Mouse (Mus musculus) stomach, embryonic 14.5 days (tissue): ENCODE data around the gene Rdh16. TPM values are rescaled to one million over a fixed set of nuclear protein-coding genes. Genes with fewer than 3 reads are reported as not detected.
"Not testable (repeated sequence)": the region's sequence is repeated elsewhere in the genome, so short reads cannot be mapped to it uniquely, and the experiment has no call there.

Experiments used
- ATAC-seq: fragments of 200-750 bp; cut with Nextera tagmentation; 2 replicates; pipeline ENCODE4 v1.8.0; 2017; ENCODE audit warnings: low read depth, moderate TSS enrichment; ENCODE audit not compliant: insufficient number of reproducible peaks, insufficient read depth, low FRiP score
- H3K27ac ChIP-seq: fragments of 300-500 bp; sonication (generic); 2 replicates; pipeline ENCODE4 v1.5.1; 2014; ENCODE audit warnings: mild to moderate bottlenecking, low read length, moderate library complexity, mixed read lengths
- H3K27me3 ChIP-seq: fragments of 300-500 bp; sonication (generic); 2 replicates; pipeline ENCODE4 v1.6.1; 2014; ENCODE audit warnings: low read length, control low read depth, mixed read lengths; ENCODE audit not compliant: control insufficient read depth, insufficient read depth
- H3K36me3 ChIP-seq: fragments of 300-500 bp; sonication (generic); 2 replicates; pipeline ENCODE4 v1.6.1; 2014; ENCODE audit warnings: mild to moderate bottlenecking, control low read depth, low read length, moderate library complexity, mixed read lengths; ENCODE audit not compliant: control insufficient read depth, insufficient read depth
- H3K4me1 ChIP-seq: fragments of 300-500 bp; sonication (generic); 2 replicates; pipeline ENCODE4 v1.6.1; 2014; ENCODE audit warnings: low read length, control low read depth, mixed read lengths; ENCODE audit not compliant: control insufficient read depth, insufficient read depth
- H3K4me2 ChIP-seq: fragments of 300-500 bp; sonication (generic); replicated peaks from 2 replicates; pipeline ENCODE4 v1.6.1; 2014; ENCODE audit warnings: low read depth, low read length, control low read depth
- H3K4me3 ChIP-seq: fragments of 300-500 bp; sonication (generic); 2 replicates; pipeline ENCODE4 v1.5.1; 2014; ENCODE audit warnings: low read depth, low read length, control low read depth
- H3K9ac ChIP-seq: fragments of 300-500 bp; sonication (generic); replicated peaks from 2 replicates; pipeline ENCODE4 v1.6.1; 2014; ENCODE audit warnings: low read depth, mild to moderate bottlenecking, control low read depth, low read length, moderate library complexity, mixed read lengths
- H3K9me3 ChIP-seq: fragments of 300-500 bp; sonication (generic); 2 replicates; pipeline ENCODE4 v1.6.1; 2016; ENCODE audit warnings: low read depth, low read length, control low read depth; ENCODE audit not compliant: control insufficient read depth
- WGBS: fragments of 180-500 bp; shearing (Covaris S2); extraction: QIAGEN DNeasy Blood & Tissue Kit; methylation state at CpG from one replicate; pipeline ENCODE4 v1.1.7; 2014; 5-methylcytosine and 5-hydroxymethylcytosine counted together
- polyA plus RNA-seq: library from polyadenylated mRNA; unstranded; fragments of >200 nt; fragmentation: Nextera tagmentation; extraction: Ambion mirVana; gene quantifications from 2 replicates; pipeline ENCODE4 v1.2.1, GENCODE M21; 2014

The Rdh16 gene
- polyA plus RNA-seq, 1 experiment from 2014 or later, result not detected

DNA sequence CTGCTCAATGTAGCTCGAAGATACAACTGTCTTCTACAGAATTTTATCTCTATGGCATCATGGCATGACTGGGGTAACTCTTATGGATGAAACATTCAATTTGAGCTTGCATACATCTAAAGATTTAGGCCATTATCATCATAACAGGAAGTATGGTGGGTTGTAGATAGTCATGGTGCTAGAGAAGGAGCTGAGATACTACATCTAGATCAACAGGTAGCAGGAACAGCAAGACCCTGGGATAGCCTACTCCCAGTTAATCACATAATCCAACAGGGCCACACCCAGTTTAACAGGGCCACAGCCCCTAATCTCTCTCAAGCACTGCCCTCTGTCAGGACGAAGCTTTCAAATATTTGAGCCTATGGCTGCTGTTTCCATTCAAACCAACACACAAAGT is 39.8 kb downstream of the Rdh16 start:
- Histone ChIP-seq H3K27ac (no peak overlapping the region), H3K4me1 (no peaks in the 10 kb centered on the region), H3K9ac (no peak overlapping the region), H3K27me3 (no peaks in the 10 kb centered on the region), H3K9me3 (no peaks in the 10 kb centered on the region), H3K36me3 (no peaks in the 10 kb centered on the region), H3K4me2 (no peak overlapping the region), H3K4me3 (no peak overlapping the region)
- ATAC-seq, result no peak
- 68% methylated on average over 2 of the region's 2 CpGs for WGBS

DNA sequence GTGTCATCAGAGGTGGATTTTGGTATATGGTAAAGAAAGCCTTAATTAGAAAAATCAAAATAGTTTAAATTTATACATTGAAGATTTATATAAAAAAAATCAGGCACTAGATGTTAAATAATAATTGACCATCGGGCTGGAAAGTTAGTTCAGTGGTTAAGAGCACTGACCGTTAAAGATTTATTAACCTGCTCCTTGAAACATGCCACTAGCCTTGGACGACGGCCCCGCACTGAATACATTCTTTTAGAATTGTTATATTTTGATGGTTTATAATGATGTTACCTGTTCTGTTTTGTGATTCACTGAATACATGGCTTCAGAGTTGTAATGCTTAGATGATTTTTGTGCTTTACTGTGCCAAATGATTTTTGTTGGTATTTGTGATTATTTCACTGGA is 45.0 kb downstream of the Rdh16 start:
- not testable (repeated sequence) for H3K27me3 ChIP-seq, H3K4me2 ChIP-seq, H3K9ac ChIP-seq, H3K4me3 ChIP-seq, H3K27ac ChIP-seq, ATAC-seq, H3K36me3 ChIP-seq, H3K4me1 ChIP-seq, H3K9me3 ChIP-seq
- 84% methylated on average over 5 of the region's 5 CpGs for WGBS

DNA sequence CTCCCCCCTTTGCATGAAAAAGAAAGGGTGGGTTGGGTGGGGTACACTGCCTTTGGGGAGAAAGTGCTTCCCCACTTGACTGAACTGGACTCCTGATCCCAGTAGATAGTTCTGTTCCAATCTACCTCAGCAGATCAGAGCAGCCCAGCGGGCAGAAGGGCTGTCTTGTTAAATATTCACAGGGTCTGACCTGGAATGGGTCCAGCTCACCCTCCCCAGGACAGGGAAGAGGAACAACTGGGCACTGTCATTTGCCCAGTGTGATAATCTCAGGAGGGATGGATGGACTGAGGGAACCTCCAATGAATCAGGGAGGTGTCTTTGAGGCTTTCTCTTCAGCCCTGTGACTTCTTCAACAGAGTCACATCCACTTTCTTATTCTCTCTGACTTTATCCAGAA is 47.1 kb downstream of the Rdh16 start:
- WGBS, result 83% methylated on average over 1 of the region's 1 CpGs
- Histone ChIP-seq H3K9me3 (no peaks in the 10 kb centered on the region), H3K27ac (no peak overlapping the region), H3K27me3 (no peaks in the 10 kb centered on the region), H3K36me3 (no peaks in the 10 kb centered on the region), H3K4me1 (no peaks in the 10 kb centered on the region), H3K9ac (no peak overlapping the region), H3K4me2 (no peak overlapping the region), H3K4me3 (no peak overlapping the region)
- ATAC-seq, result no peak

DNA sequence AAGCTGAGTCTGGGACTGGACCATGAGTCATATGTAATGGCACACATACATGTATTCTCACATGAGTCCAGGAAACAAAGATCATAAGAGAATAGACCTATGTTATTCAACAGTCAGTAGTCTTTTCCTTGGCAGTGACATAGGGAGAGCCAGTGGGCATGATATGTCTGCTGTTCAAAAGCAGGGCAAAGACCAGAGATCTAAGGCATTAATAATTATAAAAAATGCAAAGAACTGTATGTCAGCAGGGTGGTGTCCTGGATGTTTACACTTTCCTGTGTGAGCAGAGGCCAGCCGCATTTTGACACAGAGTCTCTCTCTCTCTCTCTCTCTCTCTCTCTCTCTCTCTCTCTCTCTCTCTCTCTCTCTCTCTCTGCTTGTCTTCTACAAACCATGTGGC is 48.7 kb downstream of the Rdh16 start, which contains the start of gene Rdh19:
Gene Rdh19, plus strand, starts transcription at position 301 of the 400 bp plus-strand sequence.
- no peaks in the 10 kb centered on the region for H3K27me3 ChIP-seq
- no peaks in the 10 kb centered on the region for H3K36me3 ChIP-seq
- H3K27ac ChIP-seq, result no peak within 1 kb of the TSS
- no peak within 1 kb of the TSS for H3K9ac ChIP-seq
- H3K9me3 ChIP-seq, result no peaks in the 10 kb centered on the region
- WGBS, result 22% methylated on average over 1 of the region's 1 CpGs
- H3K4me3 ChIP-seq, result no peak within 1 kb of the TSS
- H3K4me2 ChIP-seq, result no peak within 1 kb of the TSS
- ATAC-seq, result no peak
- H3K4me1 ChIP-seq, result no peaks in the 10 kb centered on the region

- no peaks in the 10 kb centered on the region for H3K36me3 ChIP-seq
- H3K27me3 ChIP-seq, result no peaks in the 10 kb centered on the region
- H3K4me1 ChIP-seq, result no peaks in the 10 kb centered on the region
- H3K27ac ChIP-seq, result no peak overlapping the region
- no peak for ATAC-seq
- no peak overlapping the region for H3K4me2 ChIP-seq
- H3K9me3 ChIP-seq, result no peaks in the 10 kb centered on the region
- no peak overlapping the region for H3K9ac ChIP-seq
- no peak overlapping the region for H3K4me3 ChIP-seq
Measured at GRCm38 (mm10) chr10:127856376-127856775, 55.4 kb downstream of the Rdh16 start.

DNA sequence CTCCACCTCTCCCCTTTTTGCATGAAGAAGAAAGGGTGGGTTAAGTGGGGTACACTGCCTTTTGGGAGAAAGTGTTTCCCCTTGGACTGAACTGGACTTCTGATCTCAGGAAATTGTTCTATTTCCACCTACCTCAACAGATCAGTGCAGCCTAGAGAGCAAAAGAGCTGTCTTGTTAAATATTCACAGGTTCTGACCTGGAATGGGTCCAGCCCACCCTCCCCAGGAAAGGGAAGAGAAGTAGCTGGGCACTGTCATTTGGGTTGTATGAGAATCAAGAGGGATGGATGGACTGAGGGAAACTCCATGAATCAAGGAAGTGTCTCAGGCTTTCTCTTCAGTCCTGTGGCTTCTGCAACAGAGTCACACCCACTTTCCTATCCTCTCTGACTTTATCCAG is 64.0 kb downstream of the Rdh16 start:
- Histone ChIP-seq H3K4me1 (no peaks in the 10 kb centered on the region), H3K4me3 (no peak overlapping the region), H3K27ac (no peak overlapping the region), H3K36me3 (no peaks in the 10 kb centered on the region), H3K9me3 (no peaks in the 10 kb centered on the region), H3K4me2 (no peak overlapping the region), H3K27me3 (no peaks in the 10 kb centered on the region), H3K9ac (no peak overlapping the region)
- no peak for ATAC-seq

DNA sequence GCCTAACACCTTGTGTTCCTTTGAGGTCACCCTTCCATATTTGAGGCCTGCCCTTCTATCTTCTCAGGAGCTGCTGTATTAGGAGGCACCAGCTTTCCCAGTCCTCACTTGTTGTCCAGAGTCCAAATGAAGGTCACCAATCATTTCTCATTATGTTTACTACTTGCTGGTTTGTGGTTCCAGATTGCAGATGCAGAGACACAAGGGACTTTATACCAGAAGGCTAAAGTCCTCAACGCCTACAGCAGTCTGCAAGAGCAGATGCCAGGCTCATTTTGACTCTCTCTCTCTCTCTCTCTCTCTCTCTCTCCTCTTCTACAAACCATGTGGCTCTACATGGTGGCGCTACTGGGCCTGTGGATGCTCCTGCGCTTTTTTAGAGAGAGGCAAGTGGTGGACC is 65.3 kb downstream of the Rdh16 start, which contains the start of gene Rdh16f2:
Gene Rdh16f2, plus strand, starts transcription at position 243 of the 400 bp plus-strand sequence.
- H3K27ac ChIP-seq, result no peak within 1 kb of the TSS
- H3K4me2 ChIP-seq, result no peak within 1 kb of the TSS
- no peaks in the 10 kb centered on the region for H3K36me3 ChIP-seq
- no peak within 1 kb of the TSS for H3K4me3 ChIP-seq
- 87% methylated on average over 3 of the region's 3 CpGs for WGBS
- H3K27me3 ChIP-seq, result no peaks in the 10 kb centered on the region
- no peak for ATAC-seq
- H3K4me1 ChIP-seq, result no peaks in the 10 kb centered on the region
- no peak within 1 kb of the TSS for H3K9ac ChIP-seq
- H3K9me3 ChIP-seq, result no peaks in the 10 kb centered on the region

- WGBS, result 66% methylated on average over 4 of the region's 4 CpGs
- Histone ChIP-seq H3K4me1 (no peaks in the 10 kb centered on the region), H3K4me2 (no peak overlapping the region), H3K4me3 (no peak overlapping the region), H3K9me3 (no peaks in the 10 kb centered on the region), H3K36me3 (no peaks in the 10 kb centered on the region), H3K9ac (no peak overlapping the region), H3K27me3 (no peaks in the 10 kb centered on the region), H3K27ac (no peak overlapping the region)
- no peak for ATAC-seq
Measured at GRCm38 (mm10) chr10:127872484-127872883, 71.5 kb downstream of the Rdh16 start.

- Histone ChIP-seq H3K36me3 (no peaks in the 10 kb centered on the region), H3K4me3 (no peak overlapping the region), H3K9ac (no peak overlapping the region), H3K4me2 (no peak overlapping the region), H3K27me3 (no peaks in the 10 kb centered on the region), H3K9me3 (no peaks in the 10 kb centered on the region), H3K4me1 (peaks cover 6% of the 10 kb centered on the region; the same call in 1 of the 2 replicates), H3K27ac (peak overlapping the region; percentile 68; the same call in 1 of the 2 replicates)
- 24% methylated on average over 2 of the region's 2 CpGs for WGBS
- peak; percentile 87 for ATAC-seq
Measured at GRCm38 (mm10) chr10:127877681-127878080, 76.7 kb downstream of the Rdh16 start.
